Mouse (Mus musculus) heart, adult 9 months (tissue): Measurements from ENCODE around the gene Zfp704.

Experiments used
- DNase-seq, 2 experiments: peaks; one replicate each; pipeline ENCODE4 v3.0.0; 2022; ENCODE audit warnings: low spot score in 2 of 2

Zfp704 gene

DNA sequence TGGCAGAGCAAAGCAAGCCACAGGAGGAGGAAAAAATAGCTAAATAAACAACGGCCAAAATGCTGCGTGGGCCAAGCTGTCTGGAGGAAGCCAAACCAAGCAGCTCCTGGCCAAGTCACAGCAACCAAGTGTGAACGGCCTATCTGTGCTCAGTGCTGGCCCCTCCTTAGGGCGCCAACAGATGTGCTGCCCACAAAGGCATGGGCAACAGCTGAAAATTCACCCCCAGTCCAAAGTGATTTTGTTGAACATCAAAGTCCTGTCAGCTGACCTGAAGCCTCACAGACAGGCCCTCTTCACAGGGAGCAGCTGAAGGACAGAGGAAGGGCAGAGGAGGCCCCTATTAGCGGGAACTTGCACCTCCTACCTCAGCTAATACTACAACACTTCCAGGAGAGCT is 148.2 kb downstream of the Zfp704 start:
- DNase-seq: peak; percentile 55 to 61

DNA sequence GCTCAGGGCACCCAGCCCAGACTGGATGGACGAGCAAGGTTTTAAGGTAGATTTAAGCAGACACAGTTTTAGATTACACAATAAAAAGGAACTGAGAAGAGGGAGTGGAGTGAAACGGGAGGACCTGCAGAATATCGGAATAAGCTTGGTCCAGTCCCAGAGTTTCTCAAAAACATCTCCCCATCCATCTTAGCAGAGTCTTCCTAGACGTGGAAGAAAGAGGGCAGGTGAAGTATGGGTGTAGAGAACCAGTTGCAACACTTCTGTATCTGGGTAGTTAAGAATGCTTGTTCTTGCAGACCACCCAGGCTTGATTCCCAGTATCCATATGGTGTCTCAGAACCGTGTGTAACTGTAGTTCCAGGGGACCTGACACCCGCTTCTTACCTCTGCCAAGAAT is 149.6 kb downstream of the Zfp704 start:
- DNase-seq: no peak

DNA sequence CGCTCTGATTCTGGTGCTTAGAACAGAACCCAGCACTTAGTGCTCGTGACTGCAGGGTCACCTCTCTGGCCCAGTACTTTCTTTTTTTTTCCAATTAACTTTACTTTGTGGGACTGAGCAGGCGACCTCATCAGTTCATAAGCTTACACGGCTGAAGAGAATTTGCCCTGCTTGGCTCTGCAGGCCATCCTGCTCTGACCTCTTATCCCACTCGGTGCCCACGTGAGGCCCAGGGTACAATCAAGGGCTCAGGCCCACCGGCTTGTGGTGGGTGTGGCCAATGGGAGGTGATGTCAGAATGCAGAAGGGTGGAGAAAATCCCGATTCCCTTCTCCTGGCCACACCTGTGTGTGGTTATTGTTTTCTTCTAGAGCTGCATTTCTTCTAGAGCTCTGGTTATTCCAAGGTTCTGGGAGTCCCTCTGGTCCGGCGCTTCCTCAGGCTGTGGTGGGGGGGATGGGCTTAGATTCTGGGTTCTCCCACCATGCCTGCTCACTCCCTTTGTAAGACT is 153.4 kb downstream of the Zfp704 start:
- no peak for DNase-seq

DNA sequence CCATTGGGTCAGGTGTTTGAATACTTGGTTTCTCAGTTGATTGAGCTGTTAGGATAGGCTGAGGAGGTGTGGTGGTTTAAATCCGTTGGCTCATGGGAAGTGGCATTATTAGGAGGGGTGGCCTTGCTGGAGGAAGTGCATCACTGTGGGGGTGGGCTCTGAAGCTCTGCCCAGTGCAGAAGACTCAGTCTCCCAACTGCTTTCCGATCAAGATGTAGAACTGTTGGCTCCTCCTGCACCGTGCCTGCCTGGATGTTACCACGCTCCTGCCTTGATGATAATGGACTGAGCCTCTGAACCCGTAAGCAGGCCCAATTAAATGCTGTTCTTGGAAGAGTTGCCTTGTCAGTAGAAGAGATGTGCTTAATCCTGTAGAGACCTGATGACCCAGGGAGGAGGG is 154.5 kb downstream of the Zfp704 start:
- no peak for DNase-seq

DNA sequence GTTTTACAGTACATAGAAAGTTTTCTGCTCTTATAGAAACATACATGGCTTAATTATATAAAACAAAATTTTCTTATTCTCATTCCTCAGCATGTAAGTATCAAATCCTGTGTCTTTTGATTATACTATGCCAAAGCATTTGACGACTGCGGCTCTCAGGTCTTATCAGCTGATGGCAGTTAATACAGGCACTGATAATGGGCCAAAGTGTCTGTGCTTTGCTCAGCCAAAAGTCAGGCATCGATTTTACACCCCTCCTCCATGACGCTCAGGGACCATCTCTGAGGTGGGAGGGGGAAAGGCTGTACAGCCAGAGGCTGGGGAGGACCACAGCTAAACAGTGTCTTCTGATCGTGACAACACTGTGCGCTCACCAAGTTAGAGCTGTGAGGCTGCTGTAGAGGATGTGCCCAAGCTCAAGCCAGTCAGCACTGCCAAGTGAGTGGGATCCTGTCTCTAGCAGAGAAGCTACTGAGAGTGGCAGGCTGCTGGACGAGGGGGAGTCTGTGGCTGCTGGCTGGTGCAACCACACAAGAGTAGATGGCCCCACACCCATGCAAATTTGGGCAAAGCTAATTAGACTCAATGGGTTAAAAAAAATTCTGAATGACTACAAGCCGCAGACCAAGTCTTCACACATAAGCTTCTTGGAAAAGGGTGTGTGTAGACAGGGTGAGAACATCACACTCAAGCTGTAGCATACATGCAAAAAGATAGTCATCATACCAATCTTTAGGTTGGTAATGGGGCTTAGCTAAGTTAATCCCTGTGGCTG is 155.1 kb downstream of the Zfp704 start:
- DNase-seq: no peak

DNA sequence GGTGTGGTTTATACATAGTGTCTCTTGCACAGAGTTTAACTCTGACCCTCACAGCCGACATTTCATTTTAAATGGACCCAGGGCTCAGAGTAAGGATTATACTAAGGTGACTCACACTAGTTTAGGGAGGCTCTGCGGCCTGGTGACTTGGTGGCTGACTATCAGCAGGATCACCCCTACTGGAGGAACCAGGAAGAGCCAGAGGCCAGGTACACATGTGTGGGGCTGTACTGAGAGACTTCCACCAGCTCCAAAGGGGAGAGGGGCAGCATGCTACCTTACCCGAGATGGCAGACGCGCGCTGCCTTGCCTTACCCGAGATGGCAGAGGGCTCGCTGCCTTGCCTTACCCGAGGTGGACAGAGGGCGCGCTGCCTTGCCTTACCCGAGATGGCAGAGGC is 159.4 kb downstream of the Zfp704 start:
- DNase-seq: no peak

DNA sequence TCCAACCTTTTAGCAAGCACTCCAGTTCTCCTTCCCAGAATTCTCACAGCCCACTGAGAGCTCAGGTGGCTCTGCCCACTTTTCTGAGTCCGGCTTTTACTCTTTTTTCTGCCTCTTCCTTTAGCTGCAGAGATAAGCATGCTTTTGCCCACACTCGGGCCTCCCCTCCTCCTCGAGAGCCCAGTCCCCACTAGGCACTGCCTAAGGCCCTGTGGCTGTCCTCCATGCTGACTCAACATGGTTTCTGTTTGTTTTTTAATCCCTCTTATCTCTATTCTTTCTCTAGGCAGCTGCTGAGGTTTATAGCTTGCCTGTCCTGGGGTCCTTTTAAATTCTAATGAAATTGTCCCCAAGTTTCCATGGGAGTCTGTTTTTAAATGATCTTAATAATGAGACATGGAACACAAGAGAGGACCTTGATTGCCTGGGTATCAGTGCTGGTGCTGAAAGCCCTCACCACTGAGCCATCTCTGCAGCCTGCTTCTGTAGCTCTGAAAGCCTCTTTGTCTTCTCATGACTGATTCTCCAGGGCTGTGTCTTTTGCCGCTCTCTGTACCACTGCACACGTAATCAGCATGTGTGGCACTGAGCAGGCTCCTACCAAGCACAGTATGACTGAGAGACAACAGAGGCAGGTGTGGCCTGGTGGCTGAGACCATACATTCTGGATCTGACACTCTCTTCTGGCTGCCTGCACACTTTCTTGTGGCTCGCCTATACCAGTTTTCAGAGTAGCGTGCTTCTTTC is 160.5 kb downstream of the Zfp704 start:
- DNase-seq: no peak

DNA sequence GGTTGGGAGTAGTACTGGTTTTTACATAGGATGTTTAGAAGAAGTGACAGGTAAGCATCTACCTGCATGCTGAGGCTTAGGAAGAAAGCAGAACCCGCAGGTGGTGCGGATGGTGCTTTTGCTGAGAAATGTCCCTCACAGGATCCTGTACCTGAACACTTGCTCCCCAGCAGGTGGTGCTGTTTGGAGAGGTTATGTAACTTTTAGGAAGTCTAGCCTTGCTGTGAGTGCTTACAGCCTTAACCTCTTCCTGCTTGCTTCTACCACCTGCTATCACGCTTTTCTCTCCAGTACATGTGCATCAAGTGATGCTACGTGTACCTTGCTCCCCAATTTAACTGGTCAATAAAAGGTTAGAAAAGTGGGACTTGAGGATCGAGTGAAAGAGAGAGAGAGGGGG is 161.3 kb downstream of the Zfp704 start:
- no peak for DNase-seq

DNA sequence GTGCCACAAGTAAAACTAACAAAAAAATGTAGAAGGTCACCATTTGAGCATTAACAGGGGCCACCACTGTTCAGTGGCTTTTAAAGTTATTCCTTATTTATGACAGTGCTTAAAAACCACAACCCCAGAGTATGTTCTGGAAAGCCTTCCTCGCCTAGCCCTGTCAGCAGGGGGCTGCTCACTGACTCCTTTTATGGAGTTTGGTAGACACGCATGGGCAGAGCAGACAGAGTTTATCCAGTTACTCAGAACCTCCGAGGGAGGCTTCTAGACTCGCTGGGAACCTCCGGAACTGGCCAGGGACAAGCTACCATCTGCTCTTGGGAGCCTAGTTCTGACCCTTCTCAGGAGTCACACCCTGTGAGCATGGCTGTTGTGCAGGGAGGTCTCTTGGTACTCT is 165.3 kb downstream of the Zfp704 start:
- DNase-seq: no peak

DNA sequence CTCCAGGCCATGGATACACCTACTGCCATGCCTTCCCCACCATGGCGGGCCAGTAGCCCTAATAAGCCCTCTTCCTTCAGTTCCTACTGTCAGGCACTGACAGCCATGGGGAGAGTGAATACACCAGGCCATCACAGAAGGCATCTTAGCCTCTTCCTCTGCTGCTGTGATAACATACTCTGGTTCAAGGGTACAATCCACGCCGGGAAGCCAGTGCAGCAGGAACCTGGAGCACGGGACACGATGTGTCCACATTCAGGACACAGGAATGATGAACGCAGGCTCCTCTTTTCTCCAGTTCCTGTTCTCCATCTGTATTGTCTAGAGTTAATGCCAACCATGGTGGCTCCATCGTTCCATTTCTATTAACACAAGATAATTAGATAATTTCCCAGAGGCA is 165.9 kb downstream of the Zfp704 start:
- DNase-seq: no peak

DNA sequence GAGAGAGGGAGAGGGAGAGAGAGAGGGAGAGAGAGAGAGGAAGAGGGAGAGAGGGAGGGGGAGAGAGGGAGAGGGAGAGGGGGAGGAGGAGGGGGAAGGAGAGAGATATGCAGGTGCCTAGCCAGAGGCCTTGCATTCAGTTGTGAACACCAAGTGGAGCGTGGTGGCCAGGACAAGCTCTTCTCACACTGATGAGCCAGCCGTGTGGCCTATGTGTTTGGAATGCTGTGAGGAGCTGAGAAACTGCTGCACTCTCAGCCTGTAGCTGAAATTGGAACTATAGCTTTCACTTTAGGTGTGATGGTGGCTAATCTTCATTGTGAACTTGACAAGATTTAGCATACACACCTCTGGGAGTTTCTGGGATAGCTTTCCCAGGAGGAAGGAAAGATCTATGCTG is 166.4 kb downstream of the Zfp704 start:
- no peak for DNase-seq

DNA sequence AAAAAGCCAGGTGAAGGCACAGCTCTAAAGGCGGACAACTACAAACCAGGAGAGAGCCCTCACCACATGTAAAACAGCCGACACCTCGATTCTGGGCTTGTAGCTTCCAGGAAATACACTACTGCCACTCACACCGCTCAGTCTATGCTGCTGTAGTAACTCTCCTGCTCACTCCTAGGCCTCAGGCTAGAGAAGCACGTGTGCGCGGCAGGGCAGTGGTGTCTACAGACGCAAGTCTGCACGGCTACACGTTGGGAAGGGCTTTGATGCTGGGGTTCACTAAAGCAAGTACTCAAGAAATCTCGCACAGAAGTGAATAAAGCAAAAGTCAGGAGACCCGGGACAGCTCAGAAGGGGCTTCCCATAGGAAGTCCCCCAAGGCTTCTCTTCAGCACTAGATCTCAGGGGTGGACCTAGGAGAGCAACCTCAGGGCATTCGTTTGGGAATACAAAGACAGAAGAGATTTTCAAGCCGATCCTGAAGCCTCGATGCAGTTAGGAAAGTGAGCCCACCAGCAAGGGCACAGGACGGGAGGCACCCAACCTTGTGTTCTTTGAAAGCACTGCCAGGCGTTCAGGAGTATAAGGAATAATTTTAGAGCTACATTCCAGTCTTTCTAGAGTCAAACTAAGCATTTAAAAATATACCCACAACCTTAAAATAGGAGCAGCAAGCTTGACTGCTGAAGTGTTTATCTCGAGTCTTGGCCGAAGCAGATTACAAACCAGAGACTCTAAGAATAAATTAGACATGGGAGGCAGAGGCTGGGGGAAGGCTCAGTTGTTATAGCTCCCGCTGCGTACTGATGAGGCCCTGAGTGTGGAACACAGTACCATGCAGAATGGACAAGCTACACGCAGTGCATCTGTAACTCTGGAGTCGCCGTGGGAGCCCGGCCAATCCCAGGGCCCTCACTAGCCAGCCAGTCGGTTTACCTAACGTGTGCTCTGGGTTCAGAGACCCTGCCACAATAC is 168.0 kb downstream of the Zfp704 start:
- peak; percentile 25 to 28 for DNase-seq

DNA sequence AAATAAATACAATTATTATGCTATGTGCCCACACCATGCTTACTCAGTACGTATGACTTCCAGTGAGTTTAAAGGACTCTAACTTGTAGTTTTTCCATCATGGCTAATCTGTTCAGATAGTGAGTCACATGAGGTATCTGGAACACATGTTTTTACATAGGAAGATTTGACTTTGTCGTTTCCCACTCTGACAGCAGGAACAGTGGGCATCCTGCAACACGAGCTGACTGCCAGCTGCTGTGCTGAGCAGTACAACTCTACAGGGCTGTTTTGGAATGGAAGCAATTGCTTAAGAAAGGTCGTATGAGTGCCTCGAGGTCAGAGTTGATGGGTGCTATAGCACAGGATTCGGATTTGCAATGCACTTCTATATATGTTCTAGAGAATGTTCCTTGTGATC is 169.4 kb downstream of the Zfp704 start:
- no peak for DNase-seq

DNA sequence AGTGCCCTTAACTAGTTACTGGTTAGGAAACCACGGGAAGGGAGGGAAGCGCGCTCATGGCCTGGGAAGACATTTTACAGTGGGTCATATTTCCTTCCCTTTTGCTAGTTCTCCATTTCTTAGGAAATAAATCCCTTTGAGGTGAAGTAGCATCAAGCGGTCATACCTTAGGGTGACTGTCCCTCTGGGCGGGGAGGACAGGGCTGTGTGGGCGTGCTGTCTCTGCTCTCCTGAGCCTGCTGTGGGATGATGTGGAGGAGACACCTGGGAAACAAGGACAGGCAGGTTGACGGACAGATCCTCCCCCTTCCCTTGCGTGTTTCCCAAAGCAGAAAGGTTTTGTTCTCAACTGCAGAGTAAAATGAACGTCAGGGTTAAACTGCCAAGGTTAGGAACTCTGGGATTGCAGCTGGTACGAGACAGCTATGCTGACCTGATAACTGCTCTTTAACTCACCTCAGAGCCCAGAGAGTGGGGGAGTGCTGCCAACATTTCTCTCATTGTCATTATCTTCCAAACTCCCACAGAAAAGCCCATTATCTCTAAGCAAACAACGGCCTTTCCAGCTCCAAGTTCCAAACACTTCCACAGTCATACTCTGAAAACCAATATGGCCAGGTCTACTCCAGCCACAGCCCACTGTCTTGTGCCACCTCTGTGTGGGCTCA is 170.1 kb downstream of the Zfp704 start:
- no peak for DNase-seq

DNA sequence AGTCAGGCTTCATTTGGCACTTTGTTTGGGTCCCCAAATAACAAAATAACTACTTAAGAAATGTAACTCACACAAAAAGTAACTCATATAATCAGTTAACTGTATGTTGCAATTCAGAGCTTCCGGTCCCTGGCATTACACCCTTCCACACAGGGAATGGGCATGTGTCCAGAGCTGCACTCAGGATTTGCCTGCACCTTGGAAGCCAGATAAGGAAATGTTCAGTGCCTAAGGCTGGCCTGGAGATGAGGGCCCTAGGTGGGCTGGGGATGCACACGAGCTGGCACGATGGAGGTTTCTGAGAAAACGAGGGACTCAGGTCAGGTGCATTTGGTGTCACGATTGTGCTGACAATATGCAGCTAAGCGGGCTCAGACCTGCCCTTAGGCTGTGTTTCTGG is 173.6 kb downstream of the Zfp704 start:
- peak in 1 of 2 experiments; percentile 14 for DNase-seq

DNA sequence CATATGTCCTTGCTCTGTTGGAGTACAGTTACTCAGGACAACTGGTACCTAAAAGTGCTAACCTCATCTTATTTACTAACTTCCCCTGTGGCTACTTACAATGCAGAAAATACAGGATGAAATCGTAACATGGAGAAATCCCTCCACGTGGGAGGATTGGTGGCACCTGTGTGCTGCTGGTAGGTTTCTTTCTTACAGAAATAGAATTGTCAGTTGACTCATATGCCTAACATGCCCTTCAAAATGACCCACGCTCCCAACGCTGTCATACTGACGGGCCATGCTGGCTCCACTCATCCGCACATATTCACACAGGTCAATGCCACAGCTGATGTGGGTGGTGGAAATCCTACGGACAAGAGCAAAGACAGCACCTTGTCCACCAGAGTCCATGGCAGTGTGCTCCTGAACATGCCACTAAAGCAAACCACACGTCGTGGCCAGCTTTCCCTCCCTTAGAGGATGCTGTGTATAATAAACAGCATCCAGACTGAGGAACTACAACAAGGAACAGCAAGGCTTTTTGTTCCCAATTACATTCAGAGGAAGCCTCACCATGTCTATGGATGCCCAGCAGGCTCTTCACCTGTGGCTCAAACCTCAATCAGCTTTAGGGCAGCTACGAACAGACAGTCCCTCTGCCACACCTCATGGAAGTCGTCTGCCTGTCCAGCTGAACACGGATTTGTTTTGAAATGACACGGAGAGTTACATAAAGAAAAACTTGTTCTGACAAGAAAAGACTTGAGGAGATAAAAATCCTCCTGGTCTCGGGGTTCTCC is 175.3 kb downstream of the Zfp704 start:
- no peak for DNase-seq

DNA sequence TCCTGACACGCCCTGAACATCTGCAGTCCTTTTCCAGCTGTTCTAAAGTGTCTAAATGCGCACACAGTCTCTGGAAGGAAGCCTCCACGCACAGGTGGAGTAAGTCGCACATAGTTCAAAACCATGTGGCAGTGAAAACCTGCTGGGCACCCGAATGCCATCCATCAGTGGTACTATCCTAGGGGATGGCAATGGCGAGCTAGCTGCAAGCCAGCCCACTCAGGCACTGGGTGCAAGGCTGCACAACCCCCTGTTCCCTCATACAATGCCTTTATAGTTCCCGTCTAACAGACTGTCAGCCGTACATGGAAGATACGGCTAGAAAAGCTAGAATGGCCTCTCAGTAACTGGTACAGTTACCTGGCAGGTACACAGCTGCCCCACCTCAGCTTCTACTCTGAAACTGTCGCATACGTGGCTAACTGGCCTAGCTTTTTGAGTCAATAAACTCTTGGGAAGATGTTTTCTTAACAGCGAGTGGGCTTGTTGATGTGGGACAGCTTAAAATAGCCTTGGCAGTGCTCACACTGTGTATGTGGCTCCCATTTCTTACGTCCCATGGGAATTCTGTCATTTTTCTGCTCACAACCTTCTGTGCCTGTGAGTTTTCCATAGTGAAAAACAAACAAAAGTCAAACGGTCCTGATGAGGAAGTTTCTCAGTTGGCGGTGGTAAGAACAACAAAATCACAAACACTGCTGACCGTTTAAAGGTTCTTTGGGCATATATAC is 176.9 kb downstream of the Zfp704 start:
- DNase-seq: peak in 1 of 2 experiments; percentile 19

DNA sequence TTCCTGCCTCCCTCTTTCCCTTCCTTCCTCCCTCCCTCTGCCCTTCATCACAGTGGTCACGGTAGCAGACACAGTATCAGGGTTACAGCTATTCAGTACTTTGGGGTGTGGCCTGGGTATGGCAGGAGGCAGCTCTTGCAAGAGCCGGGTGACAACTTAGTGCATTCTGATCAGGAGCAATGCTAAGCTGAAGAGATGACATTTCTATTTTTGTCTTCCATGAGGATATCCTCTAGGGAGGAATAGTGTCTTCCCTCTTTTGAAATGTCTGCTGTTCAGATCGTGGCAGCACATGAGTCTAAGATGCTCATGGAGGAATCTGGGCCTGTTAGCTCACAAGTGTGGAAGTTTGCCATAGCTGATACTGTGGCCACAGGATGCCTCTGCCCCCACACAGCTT is 177.7 kb downstream of the Zfp704 start:
- no peak for DNase-seq

DNA sequence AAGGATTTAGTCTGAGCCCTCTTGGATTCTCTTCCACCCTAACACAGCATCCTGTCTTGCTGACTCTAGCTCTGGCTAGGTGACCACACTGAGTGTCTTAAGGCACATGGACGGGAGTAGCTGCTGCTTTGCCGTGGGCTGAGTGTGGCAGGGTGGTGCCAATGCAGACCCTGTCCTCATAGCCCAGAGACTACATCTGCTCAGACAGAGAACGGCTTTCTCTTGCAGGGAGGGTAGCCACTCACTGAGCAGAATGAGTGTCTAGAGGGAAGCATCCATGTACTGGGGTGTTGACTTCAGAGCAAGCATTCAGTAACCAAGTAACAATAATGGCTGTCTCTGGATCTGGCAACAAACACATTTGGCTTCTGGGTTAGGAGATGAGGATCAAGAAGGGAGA is 179.9 kb downstream of the Zfp704 start:
- no peak for DNase-seq

DNA sequence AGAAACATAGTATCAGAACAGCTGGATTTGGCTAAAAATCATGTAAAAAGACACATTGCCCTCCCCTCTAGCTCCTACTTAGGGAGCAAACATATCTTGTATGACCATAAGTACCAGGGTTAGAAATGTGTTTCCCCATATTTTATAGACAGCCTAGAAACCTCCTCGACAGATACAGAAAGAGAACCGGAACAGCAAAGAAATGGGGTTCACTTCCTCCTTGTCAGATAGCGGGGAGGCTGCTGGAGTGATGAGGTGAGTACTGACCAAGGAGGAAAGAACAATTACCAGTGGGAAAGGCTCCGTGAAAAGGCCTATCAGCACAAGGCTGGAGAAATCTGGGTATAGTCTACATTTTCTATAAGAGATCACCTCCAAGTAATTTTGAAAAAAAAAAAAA is 182.1 kb downstream of the Zfp704 start:
- DNase-seq: no peak
